Mouse (Mus musculus): ENCODE measurements around the gene Cnn1. TPM values are rescaled to one million over a fixed set of nuclear protein-coding genes. Genes with fewer than 3 reads are reported as not detected.

Cnn1 gene
- 851 and 1,082 TPM in 2 replicates for polyA plus RNA-seq (2015; fragmentation: Nextera tagmentation; extraction: Ambion mirVana)

DNA sequence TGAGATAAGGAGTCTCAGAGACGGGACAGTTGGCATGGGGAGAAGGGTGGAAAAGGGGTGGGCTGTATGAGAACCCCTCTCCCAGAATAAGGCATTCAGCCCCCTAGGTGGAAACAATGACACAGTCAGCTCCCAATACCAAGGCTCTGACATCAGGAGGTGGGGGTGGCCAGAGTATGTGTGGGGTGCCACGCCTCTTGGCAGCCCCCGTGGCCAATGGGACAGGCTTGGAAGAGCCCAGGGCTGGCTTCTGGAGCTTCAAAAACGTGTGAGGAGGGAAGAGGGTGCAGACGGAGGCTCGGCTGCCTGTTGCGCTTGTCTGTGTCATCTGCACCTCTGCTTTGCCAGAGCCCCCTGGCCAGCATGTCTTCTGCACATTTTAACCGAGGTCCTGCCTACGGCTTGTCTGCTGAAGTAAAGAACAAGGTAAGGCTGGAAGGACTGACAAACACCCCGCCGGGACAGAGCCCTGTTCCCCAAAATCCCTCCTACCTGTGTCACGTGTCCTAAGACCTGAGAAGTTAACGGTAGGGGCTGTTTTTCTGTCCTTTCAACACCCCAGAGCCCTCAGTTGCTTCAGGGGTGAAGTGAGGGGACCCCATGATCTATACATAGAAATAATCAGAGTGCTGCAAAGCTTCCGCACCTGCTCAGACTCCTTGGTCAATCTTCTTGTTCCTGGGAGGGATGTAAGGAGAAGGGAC, at the start of gene Cnn1:
Gene Cnn1 (plus strand): TSS at position 224 of the 704 bp plus-strand sequence.
- no peak for TF ChIP-seq EP300 (optimal IDR thresholded peaks at IDR 0.05)
- TF ChIP-seq CTCF (IDR thresholded peaks at IDR 0.05; ENCODE audit: low read depth) = no peak
- peak within 1 kb of the TSS; percentile 46 for H3K4me2 ChIP-seq (replicated peaks; ENCODE audit: low read depth)
- H3K27me3 ChIP-seq (ENCODE audit: control insufficient read depth, insufficient read depth, low read length) = no peaks in the 10 kb centered on the region
- H3K4me1 ChIP-seq (replicated peaks; ENCODE audit: control insufficient read depth, insufficient read depth) = no peaks in the 10 kb centered on the region
- DNase-seq (ENCODE audit: low spot score) (peak; percentile 58), ATAC-seq (ENCODE audit: low FRiP score, low TSS enrichment) (peak; percentile 67)
- H3K9ac ChIP-seq (ENCODE audit: low read length) = peak within 1 kb of the TSS; percentile 60
- 7% methylated on average over 14 of the region's 14 CpGs for WGBS
- no peaks in the 10 kb centered on the region for H3K9me3 ChIP-seq (ENCODE audit: control insufficient read depth, low read length)
- H3K27ac ChIP-seq (replicated peaks) = peak within 1 kb of the TSS; percentile 88
- no peaks in the 10 kb centered on the region for H3K36me3 ChIP-seq (ENCODE audit: control insufficient read depth, insufficient read depth, low read length)
- peak within 1 kb of the TSS; percentile 31 for H3K4me3 ChIP-seq (ENCODE audit: low read depth, low read length)

- no peak overlapping the region for H3K4me2 ChIP-seq (replicated peaks; ENCODE audit: low read depth)
- peaks cover 10% of the 10 kb centered on the region; the same call in 1 of the 2 replicates for H3K27me3 ChIP-seq (ENCODE audit: control insufficient read depth, insufficient read depth, low read length)
- no peaks in the 10 kb centered on the region for H3K36me3 ChIP-seq (ENCODE audit: control insufficient read depth, insufficient read depth, low read length)
- TF ChIP-seq CTCF (IDR thresholded peaks at IDR 0.05; ENCODE audit: low read depth) = no peak
- no peak for TF ChIP-seq EP300 (optimal IDR thresholded peaks at IDR 0.05)
- ATAC-seq (ENCODE audit: low FRiP score, low TSS enrichment) (no peak), DNase-seq (ENCODE audit: low spot score) (no peak)
- no peaks in the 10 kb centered on the region; the same call in 1 of the 2 replicates for H3K4me1 ChIP-seq (replicated peaks; ENCODE audit: control insufficient read depth, insufficient read depth)
- no peak overlapping the region for H3K27ac ChIP-seq (replicated peaks)
- WGBS = 48% methylated on average over 11 of the region's 11 CpGs
- no peak overlapping the region for H3K4me3 ChIP-seq (ENCODE audit: low read depth, low read length)
- no peaks in the 10 kb centered on the region for H3K9me3 ChIP-seq (ENCODE audit: control insufficient read depth, low read length)
- H3K9ac ChIP-seq (ENCODE audit: low read length) = no peak overlapping the region
Observed at GRCm38 (mm10) chr9:22049315-22049714, 49.7 kb upstream of the Cnn1 start.

DNA sequence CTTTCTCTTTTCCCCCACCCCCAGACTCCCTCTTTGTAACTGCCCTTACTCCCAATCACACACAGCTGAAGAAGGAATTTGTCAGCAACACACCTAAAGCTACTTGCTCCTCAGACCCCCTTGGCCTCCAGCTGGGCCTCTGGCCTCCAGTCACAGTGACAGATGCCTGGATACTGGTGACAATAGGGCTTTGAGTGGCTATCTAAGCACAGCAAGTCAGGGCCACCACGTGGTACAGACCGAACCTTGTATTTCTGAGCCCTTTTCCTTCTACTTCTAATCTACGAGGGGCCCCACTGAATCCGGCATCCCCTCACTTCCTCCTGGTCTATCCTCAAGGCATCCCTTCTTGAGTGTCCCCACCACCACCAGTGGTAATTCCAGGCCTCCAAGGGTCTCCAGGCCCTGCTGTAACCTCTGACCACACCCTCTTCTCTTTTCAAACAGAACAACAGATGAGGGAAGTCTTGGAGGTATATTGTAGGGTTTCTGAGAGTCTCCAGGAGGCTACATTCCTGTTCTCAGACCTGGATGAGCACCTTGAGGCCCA, 49.2 kb upstream of the Cnn1 start:
- TF ChIP-seq CTCF (IDR thresholded peaks at IDR 0.05; ENCODE audit: low read depth) (no peak), EP300 (optimal IDR thresholded peaks at IDR 0.05) (no peak)
- Histone ChIP-seq H3K27ac (replicated peaks) (no peak overlapping the region), H3K27me3 (ENCODE audit: control insufficient read depth, insufficient read depth, low read length) (peaks cover 10% of the 10 kb centered on the region; the same call in 1 of the 2 replicates), H3K9me3 (ENCODE audit: control insufficient read depth, low read length) (no peaks in the 10 kb centered on the region), H3K36me3 (ENCODE audit: control insufficient read depth, insufficient read depth, low read length) (no peaks in the 10 kb centered on the region), H3K4me3 (ENCODE audit: low read depth, low read length) (no peak overlapping the region), H3K9ac (ENCODE audit: low read length) (no peak overlapping the region), H3K4me1 (replicated peaks; ENCODE audit: control insufficient read depth, insufficient read depth) (peaks cover 2% of the 10 kb centered on the region; the same call in 1 of the 2 replicates), H3K4me2 (replicated peaks; ENCODE audit: low read depth) (no peak overlapping the region)
- no peak for ATAC-seq (ENCODE audit: low FRiP score, low TSS enrichment)
- DNase-seq (ENCODE audit: low spot score) = no peak
- WGBS = 46% methylated on average over 4 of the region's 4 CpGs

- no peaks in the 10 kb centered on the region for H3K36me3 ChIP-seq (ENCODE audit: control insufficient read depth, insufficient read depth, low read length)
- ATAC-seq (ENCODE audit: low FRiP score, low TSS enrichment) = peak; percentile 36; the same call in 1 of the 2 replicates
- no peak overlapping the region for H3K27ac ChIP-seq (replicated peaks)
- no peaks in the 10 kb centered on the region for H3K9me3 ChIP-seq (ENCODE audit: control insufficient read depth, low read length)
- DNase-seq (ENCODE audit: low spot score) = peak; percentile 77
- H3K4me3 ChIP-seq (ENCODE audit: low read depth, low read length) = peak overlapping the region; percentile 32
- no peak overlapping the region for H3K9ac ChIP-seq (ENCODE audit: low read length)
- H3K4me1 ChIP-seq (replicated peaks; ENCODE audit: control insufficient read depth, insufficient read depth) = peaks cover 2% of the 10 kb centered on the region; the same call in 1 of the 2 replicates
- WGBS = 3% methylated on average over 32 of the region's 43 CpGs
- H3K27me3 ChIP-seq (ENCODE audit: control insufficient read depth, insufficient read depth, low read length) = peaks cover 10% of the 10 kb centered on the region; the same call in 1 of the 2 replicates
- TF ChIP-seq CTCF (IDR thresholded peaks at IDR 0.05; ENCODE audit: low read depth) = no peak
- no peak for TF ChIP-seq EP300 (optimal IDR thresholded peaks at IDR 0.05)
- H3K4me2 ChIP-seq (replicated peaks; ENCODE audit: low read depth) = peak overlapping the region; percentile 50
Observed at GRCm38 (mm10) chr9:22050351-22050889, 48.6 kb upstream of the Cnn1 start.

GRCm38 (mm10) chr9:22051161-22051957, 47.7 kb upstream of the Cnn1 start:
- H3K4me3 ChIP-seq (ENCODE audit: low read depth, low read length) = peak overlapping the region; percentile 32
- no peak overlapping the region for H3K9ac ChIP-seq (ENCODE audit: low read length)
- H3K4me1 ChIP-seq (replicated peaks; ENCODE audit: control insufficient read depth, insufficient read depth) = peaks cover 2% of the 10 kb centered on the region; the same call in 1 of the 2 replicates
- 2% methylated on average over 57 of the region's 67 CpGs for WGBS
- H3K9me3 ChIP-seq (ENCODE audit: control insufficient read depth, low read length) = no peaks in the 10 kb centered on the region
- ATAC-seq (ENCODE audit: low FRiP score, low TSS enrichment) (no peak), DNase-seq (ENCODE audit: low spot score) (no peak)
- no peak overlapping the region for H3K27ac ChIP-seq (replicated peaks)
- peaks cover 10% of the 10 kb centered on the region; the same call in 1 of the 2 replicates for H3K27me3 ChIP-seq (ENCODE audit: control insufficient read depth, insufficient read depth, low read length)
- H3K36me3 ChIP-seq (ENCODE audit: control insufficient read depth, insufficient read depth, low read length) = no peaks in the 10 kb centered on the region
- peak overlapping the region; percentile 50 for H3K4me2 ChIP-seq (replicated peaks; ENCODE audit: low read depth)
- no peak for TF ChIP-seq CTCF (IDR thresholded peaks at IDR 0.05; ENCODE audit: low read depth)
- TF ChIP-seq EP300 (optimal IDR thresholded peaks at IDR 0.05) = no peak
